Mouse (Mus musculus): ENCODE measurements around the gene Eif2a. TPM values are rescaled to one million over a fixed set of nuclear protein-coding genes. Genes with fewer than 3 reads are reported as not detected.

The Eif2a gene
- polyA plus RNA-seq (2012; rRNA removed) (22.7 and 35.4 TPM in 2 replicates), polyA plus RNA-seq (2014; fragmentation: Nextera tagmentation; extraction: Ambion mirVana) (29.3 and 34.1 TPM in 2 replicates)

DNA sequence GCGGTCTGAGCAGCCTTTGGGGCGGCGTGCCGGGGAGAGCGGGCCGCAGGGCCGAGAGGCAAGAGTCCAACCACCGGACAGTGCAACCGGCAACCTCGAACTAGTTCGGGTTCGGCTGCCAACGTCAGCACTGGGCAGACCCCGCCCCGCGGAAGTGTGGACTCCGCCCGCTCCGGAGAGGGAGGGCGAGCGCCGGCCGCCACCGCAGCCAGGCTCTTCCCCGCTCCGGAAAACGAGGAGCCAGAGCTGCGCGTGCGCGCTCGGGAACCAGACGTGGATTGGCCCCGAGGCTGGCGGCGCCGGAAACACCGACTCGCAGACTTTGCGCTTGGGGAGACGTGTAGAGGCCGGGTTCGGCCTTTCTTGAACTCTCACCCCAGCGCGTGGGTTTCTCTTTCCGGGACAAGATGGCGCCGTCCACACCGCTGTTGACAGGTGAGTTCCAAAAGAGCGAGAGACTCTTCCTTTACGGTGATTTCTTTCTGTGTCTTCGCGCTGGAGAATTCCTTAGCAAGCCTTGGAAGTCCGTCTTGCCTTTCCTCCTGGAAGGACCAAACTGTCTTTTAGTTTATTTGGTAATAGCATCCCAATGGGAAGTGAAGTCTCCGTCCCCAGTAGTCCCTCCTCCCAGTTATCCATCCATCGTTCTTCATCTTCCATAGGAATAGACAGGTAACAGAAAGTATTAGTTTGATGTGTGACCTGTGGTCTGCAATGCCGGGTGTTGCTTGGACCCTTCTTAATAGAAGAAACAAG lies at the start of gene Eif2a, which contains the start of gene Serp1:
Gene Eif2a, plus strand, starts transcription at position 170 of the 756 bp plus-strand sequence.
Gene Serp1, minus strand, starts transcription at position 241 of the 756 bp plus-strand sequence.
- peak within 1 kb of the TSS; percentile 92 for H3K4me2 ChIP-seq (ENCODE audit: low read depth)
- H3K9ac ChIP-seq (replicated peaks) = peak within 1 kb of the TSS; percentile 98
- H3K27ac ChIP-seq = peak within 1 kb of the TSS; percentile 88
- WGBS (ENCODE audit: insufficient replicate concordance) = under 1% methylated on average over 57 of the region's 57 CpGs
- peaks cover 14% of the 10 kb centered on the region for H3K36me3 ChIP-seq (replicated peaks; ENCODE audit: control insufficient read depth, insufficient read depth, low read depth)
- peak within 1 kb of the TSS; percentile 95 to 99 for H3K4me3 ChIP-seq (ENCODE audit: insufficient read depth in 1 of 2, low read depth in 2 of 2, low read length in 2 of 2)
- ATAC-seq (ENCODE audit: insufficient read depth) = peak; percentile 99
- H3K27me3 ChIP-seq (ENCODE audit: control insufficient read depth, insufficient read depth, low read length) = no peaks in the 10 kb centered on the region
- peaks cover 5 to 13% of the 10 kb centered on the region in 2 experiments for H3K4me1 ChIP-seq (replicated peaks; ENCODE audit: control insufficient read depth in 2 of 2, insufficient read depth in 2 of 2, low read length in 1 of 2)
- DNase-seq (ENCODE audit: low read depth in 3 of 3, low spot score in 3 of 3) = peak; percentile 94 to 95 (median 95)
- no peaks in the 10 kb centered on the region for H3K9me3 ChIP-seq (ENCODE audit: control insufficient read depth, low read length)
- TF ChIP-seq EP300 (IDR thresholded peaks at IDR 0.05; ENCODE audit: low read depth) (no peak), CTCF (IDR thresholded peaks at IDR 0.05; ENCODE audit: low read depth) (0 out of 2 replicates have a peak, but pooled peaks have one; percentile 0)

DNA sequence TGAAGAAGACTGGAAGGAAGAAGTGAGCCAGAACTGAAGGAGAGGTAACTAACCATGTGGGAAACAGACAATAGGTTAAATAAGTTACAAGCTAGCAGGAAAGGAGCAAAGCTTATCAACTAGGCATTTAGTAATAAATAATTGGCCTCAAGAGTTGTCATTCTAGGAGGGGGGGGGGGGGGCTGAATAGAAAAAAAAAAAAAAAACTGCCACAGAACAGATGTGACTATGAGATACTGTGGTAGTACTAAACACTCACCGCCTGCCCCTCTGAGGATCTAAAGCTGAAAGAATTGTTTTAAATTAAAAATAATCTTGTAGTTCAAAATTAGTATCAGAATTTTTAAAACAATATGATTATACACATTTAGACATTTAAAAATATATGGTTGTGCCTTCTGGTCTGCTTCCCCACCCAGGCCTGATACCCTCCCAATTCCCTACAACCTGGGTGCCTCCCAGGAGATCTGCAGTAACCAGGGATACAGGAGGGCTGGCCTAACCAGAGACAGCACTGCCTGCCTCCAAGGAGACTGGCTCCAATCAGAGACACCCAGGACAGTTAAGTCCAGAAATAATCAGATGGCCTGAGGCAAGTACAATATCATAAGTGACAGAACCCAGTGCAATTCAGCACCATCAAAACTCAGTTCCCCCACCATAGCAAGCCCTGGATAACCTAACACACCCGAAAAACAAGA lies 46.7 kb upstream of the Eif2a start:
- DNase-seq (ENCODE audit: low read depth in 3 of 3, low spot score in 3 of 3) = no peak
- H3K4me1 ChIP-seq (replicated peaks; ENCODE audit: control insufficient read depth in 2 of 2, insufficient read depth in 2 of 2, low read length in 1 of 2) = 0 out of 4 replicates have a peak, but pooled peaks cover 0 to 3% of the 10 kb centered on the region in 2 experiments
- no peak overlapping the region for H3K27ac ChIP-seq
- H3K9ac ChIP-seq (replicated peaks) = no peak overlapping the region
- no peak for ATAC-seq (ENCODE audit: insufficient read depth)
- WGBS (ENCODE audit: insufficient replicate concordance) = 37% methylated on average over 2 of the region's 2 CpGs
- TF ChIP-seq CTCF (IDR thresholded peaks at IDR 0.05; ENCODE audit: low read depth) = no peak
- no peak for TF ChIP-seq EP300 (IDR thresholded peaks at IDR 0.05; ENCODE audit: low read depth)
- no peak overlapping the region for H3K4me3 ChIP-seq (ENCODE audit: insufficient read depth in 1 of 2, low read depth in 2 of 2, low read length in 2 of 2)
- H3K9me3 ChIP-seq (ENCODE audit: control insufficient read depth, low read length) = no peaks in the 10 kb centered on the region
- H3K4me2 ChIP-seq (ENCODE audit: low read depth) = no peak overlapping the region
- H3K36me3 ChIP-seq (replicated peaks; ENCODE audit: control insufficient read depth, insufficient read depth, low read depth) = no peaks in the 10 kb centered on the region
- no peaks in the 10 kb centered on the region for H3K27me3 ChIP-seq (ENCODE audit: control insufficient read depth, insufficient read depth, low read length)

DNA sequence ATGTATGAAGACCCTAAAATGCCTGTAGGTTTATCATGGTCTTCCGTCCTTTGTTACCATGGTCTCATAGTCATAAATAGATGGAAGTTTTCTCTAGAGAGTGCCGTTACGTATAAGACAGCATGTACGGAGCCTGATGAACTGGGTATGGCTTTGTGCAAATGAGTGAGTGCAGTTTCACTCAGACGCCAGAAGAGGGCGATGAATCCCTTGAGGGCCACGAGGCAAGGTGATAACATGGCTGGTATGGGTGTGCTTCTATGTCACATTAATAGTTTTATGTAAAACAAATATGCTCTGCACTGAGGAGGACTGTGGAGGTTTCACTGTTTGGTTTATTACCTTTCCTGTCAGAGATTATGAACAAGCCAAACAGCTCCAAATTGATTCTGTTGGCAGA lies 39.7 kb upstream of the Eif2a start:
- no peak for ATAC-seq (ENCODE audit: insufficient read depth)
- no peak overlapping the region for H3K4me2 ChIP-seq (ENCODE audit: low read depth)
- no peaks in the 10 kb centered on the region for H3K4me1 ChIP-seq (replicated peaks; ENCODE audit: control insufficient read depth in 2 of 2, insufficient read depth in 2 of 2, low read length in 1 of 2)
- peak in 1 of 3 experiments; percentile 38 for DNase-seq (ENCODE audit: low read depth in 3 of 3, low spot score in 3 of 3)
- H3K4me3 ChIP-seq (ENCODE audit: insufficient read depth in 1 of 2, low read depth in 2 of 2, low read length in 2 of 2) = no peak overlapping the region
- H3K27ac ChIP-seq = no peak overlapping the region
- H3K27me3 ChIP-seq (ENCODE audit: control insufficient read depth, insufficient read depth, low read length) = no peaks in the 10 kb centered on the region
- WGBS (ENCODE audit: insufficient replicate concordance) = 64% methylated on average over 7 of the region's 7 CpGs
- TF ChIP-seq CTCF (IDR thresholded peaks at IDR 0.05; ENCODE audit: low read depth) = peak; percentile 84
- no peak for TF ChIP-seq EP300 (IDR thresholded peaks at IDR 0.05; ENCODE audit: low read depth)
- no peak overlapping the region for H3K9ac ChIP-seq (replicated peaks)
- no peaks in the 10 kb centered on the region for H3K9me3 ChIP-seq (ENCODE audit: control insufficient read depth, low read length)
- no peaks in the 10 kb centered on the region for H3K36me3 ChIP-seq (replicated peaks; ENCODE audit: control insufficient read depth, insufficient read depth, low read depth)

DNA sequence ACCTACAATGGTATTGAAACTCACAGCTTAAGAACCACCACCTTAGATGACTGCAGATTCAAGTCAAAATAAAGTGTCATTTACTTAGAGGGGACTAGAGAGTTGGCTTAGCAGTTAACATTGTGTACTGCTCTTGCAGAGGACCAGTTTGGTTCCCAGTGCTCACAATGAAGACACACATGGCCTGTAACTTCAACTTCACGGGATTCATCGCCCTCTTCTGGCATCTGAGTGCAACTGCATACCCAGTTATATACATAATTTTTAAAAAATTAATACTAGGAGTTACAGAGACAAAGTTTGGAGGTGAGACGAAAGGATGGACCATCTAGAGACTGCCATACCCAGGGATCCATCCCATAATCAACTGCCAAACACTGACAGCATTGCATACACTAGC lies 38.5 kb upstream of the Eif2a start:
- no peaks in the 10 kb centered on the region for H3K27me3 ChIP-seq (ENCODE audit: control insufficient read depth, insufficient read depth, low read length)
- WGBS (ENCODE audit: insufficient replicate concordance) = 48% methylated on average over 3 of the region's 3 CpGs
- H3K36me3 ChIP-seq (replicated peaks; ENCODE audit: control insufficient read depth, insufficient read depth, low read depth) = no peaks in the 10 kb centered on the region
- DNase-seq (ENCODE audit: low read depth in 3 of 3, low spot score in 3 of 3) (no peak), ATAC-seq (ENCODE audit: insufficient read depth) (no peak)
- H3K4me2 ChIP-seq (ENCODE audit: low read depth) = no peak overlapping the region
- peak; percentile 45 for TF ChIP-seq CTCF (IDR thresholded peaks at IDR 0.05; ENCODE audit: low read depth)
- TF ChIP-seq EP300 (IDR thresholded peaks at IDR 0.05; ENCODE audit: low read depth) = no peak
- H3K4me1 ChIP-seq (replicated peaks; ENCODE audit: control insufficient read depth in 2 of 2, insufficient read depth in 2 of 2, low read length in 1 of 2) = no peaks in the 10 kb centered on the region
- H3K9me3 ChIP-seq (ENCODE audit: control insufficient read depth, low read length) = no peaks in the 10 kb centered on the region
- H3K4me3 ChIP-seq (ENCODE audit: insufficient read depth in 1 of 2, low read depth in 2 of 2, low read length in 2 of 2) = no peak overlapping the region
- H3K27ac ChIP-seq = no peak overlapping the region
- H3K9ac ChIP-seq (replicated peaks) = no peak overlapping the region

Measured in liver, embryonic 14.5 days (tissue).